Mouse (Mus musculus): ENCODE data around the gene Rps2. TPM values are rescaled to one million over a fixed set of nuclear protein-coding genes. Genes with fewer than 3 reads are reported as not detected.
"Not testable (repeated sequence)": the region's sequence is repeated elsewhere in the genome, so short reads cannot be mapped to it uniquely, and the experiment has no call there.

Gene Rps2
- polyA plus RNA-seq, 1 experiment = 619 TPM

DNA sequence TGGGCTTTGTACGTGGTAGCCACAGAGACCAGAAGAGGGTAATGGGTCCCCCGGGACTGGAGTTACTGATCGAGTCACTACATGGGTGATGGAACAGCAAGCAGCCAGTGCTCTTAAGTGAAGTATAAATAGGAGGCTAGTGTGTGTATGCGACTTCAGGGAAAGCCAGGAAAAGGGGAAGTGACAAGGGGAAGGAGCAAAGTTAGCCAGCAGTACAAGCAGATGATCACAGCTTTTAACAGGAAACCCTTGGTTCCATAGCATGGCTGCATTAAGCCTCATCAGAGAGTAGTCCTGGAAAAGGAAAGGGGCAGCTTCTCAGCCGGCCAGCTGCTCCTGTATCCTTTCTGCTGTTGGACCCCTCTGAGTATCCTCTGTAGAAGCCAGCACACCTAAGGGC lies 25.5 kb upstream of the Rps2 start:
- H3K4me3 ChIP-seq (ENCODE audit: insufficient read depth, low read depth, low read length) = no peak overlapping the region
- no peak overlapping the region for H3K27ac ChIP-seq (replicated peaks; ENCODE audit: low read depth, low read length)
- peaks cover 3% of the 10 kb centered on the region; the same call in 1 of the 2 replicates for H3K4me1 ChIP-seq (ENCODE audit: control insufficient read depth, insufficient read depth, insufficient read length, low read length)

- peak overlapping the region; percentile 92 for H3K4me3 ChIP-seq (ENCODE audit: insufficient read depth, low read depth, low read length)
- H3K4me1 ChIP-seq (ENCODE audit: control insufficient read depth, insufficient read depth, insufficient read length, low read length) = peaks cover 3% of the 10 kb centered on the region; the same call in 1 of the 2 replicates
- H3K27ac ChIP-seq (replicated peaks; ENCODE audit: low read depth, low read length) = peak overlapping the region; percentile 43
Observed at GRCm38 (mm10) chr17:24695326-24696010, 22.4 kb upstream of the Rps2 start.

DNA sequence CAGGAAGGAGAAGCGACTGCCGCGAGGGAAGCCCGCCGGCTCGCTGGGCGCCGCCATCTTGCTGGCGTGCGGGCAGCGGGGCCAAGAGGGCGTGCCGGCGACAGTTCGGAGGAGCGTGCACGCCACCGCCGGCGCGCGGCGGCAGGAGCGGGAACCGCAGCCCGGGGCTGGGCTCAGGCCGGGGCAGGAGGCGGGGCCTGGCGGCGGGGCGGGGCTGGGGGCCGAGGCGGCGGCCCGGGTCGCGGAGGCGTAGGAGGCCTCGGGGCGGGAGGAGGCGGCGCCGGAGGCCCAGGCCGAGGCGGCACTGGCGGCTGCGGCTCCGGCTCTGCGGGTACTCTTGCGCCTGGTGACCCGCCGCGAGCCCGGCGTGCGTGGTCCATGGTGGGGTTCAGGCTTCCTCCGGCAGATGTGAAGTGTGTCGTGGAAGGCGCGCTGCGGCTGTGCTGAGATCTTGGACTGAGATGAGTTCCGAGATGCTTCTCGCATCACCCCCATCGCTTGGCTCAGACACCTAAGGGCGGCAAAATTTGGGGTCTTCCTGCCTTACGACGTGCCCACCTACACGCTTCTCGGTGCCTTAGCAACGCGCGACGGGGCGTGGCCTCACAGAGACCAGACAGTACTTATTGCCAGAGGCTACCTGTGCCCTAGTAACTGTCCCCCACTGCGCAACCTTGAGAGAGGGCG lies 21.8 kb upstream of the Rps2 start, which contains the start of the genes Gfer and Noxo1:
Gfer (minus strand) TSS at position 146 of the 687 bp plus-strand sequence.
Noxo1 (plus strand) TSS at position 224 of the 687 bp plus-strand sequence.
- Histone ChIP-seq H3K27ac (replicated peaks; ENCODE audit: low read depth, low read length) (peak within 1 kb of the TSS; percentile 43), H3K4me1 (ENCODE audit: control insufficient read depth, insufficient read depth, insufficient read length, low read length) (peaks cover 3% of the 10 kb centered on the region; the same call in 1 of the 2 replicates), H3K4me3 (ENCODE audit: insufficient read depth, low read depth, low read length) (peak within 1 kb of the TSS; percentile 92)

GRCm38 (mm10) chr17:24697985-24698384 lies 19.9 kb upstream of the Rps2 start:
- peaks cover 3% of the 10 kb centered on the region; the same call in 1 of the 2 replicates for H3K4me1 ChIP-seq (ENCODE audit: control insufficient read depth, insufficient read depth, insufficient read length, low read length)
- no peak overlapping the region for H3K27ac ChIP-seq (replicated peaks; ENCODE audit: low read depth, low read length)

GRCm38 (mm10) chr17:24698715-24699114 lies 19.2 kb upstream of the Rps2 start:
- no peak overlapping the region for H3K4me3 ChIP-seq (ENCODE audit: insufficient read depth, low read depth, low read length)
- H3K27ac ChIP-seq (replicated peaks; ENCODE audit: low read depth, low read length) = no peak overlapping the region
- peaks cover 3% of the 10 kb centered on the region; the same call in 1 of the 2 replicates for H3K4me1 ChIP-seq (ENCODE audit: control insufficient read depth, insufficient read depth, insufficient read length, low read length)

More at GRCm38 (mm10) chr17:24697985-24698384, 19.9 kb upstream of the Rps2 start:
- no peak overlapping the region for H3K4me3 ChIP-seq (ENCODE audit: insufficient read depth, low read depth, low read length)

GRCm38 (mm10) chr17:24699473-24699872 lies 18.4 kb upstream of the Rps2 start:
- Histone ChIP-seq H3K27ac (replicated peaks; ENCODE audit: low read depth, low read length) (no peak overlapping the region), H3K4me1 (ENCODE audit: control insufficient read depth, insufficient read depth, insufficient read length, low read length) (peaks cover 3% of the 10 kb centered on the region; the same call in 1 of the 2 replicates), H3K4me3 (ENCODE audit: insufficient read depth, low read depth, low read length) (no peak overlapping the region)

DNA sequence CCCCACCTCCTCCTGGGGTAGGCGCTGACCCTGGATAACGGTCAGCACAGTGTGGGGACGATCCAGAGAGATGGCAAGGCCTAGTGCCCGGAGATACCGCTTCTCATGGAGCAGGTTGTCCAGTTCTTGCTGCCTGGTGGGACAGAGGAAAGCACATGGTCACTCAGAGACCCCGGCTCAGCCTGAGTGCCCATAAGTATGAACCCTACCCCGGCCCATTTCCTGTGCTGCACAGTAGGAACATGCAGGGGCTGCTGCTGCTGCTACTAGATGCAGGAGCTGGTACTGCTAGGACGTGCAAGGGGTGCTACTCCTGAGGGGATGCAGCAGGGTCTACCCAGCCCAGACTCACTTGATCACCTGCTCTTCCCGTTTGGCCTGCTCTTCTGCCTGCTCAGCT lies 16.7 kb upstream of the Rps2 start:
- H3K4me1 ChIP-seq (ENCODE audit: control insufficient read depth, insufficient read depth, insufficient read length, low read length) = no peaks in the 10 kb centered on the region
- no peak overlapping the region for H3K4me3 ChIP-seq (ENCODE audit: insufficient read depth, low read depth, low read length)
- H3K27ac ChIP-seq (replicated peaks; ENCODE audit: low read depth, low read length) = no peak overlapping the region

- H3K4me1 ChIP-seq (ENCODE audit: control insufficient read depth, insufficient read depth, insufficient read length, low read length) = 0 out of 2 replicates have a peak, but pooled peaks cover 3% of the 10 kb centered on the region
- H3K4me3 ChIP-seq (ENCODE audit: insufficient read depth, low read depth, low read length) = no peak overlapping the region
Observed at GRCm38 (mm10) chr17:24705821-24706220, 12.1 kb upstream of the Rps2 start.

GRCm38 (mm10) chr17:24706982-24707800 lies 10.7 kb upstream of the Rps2 start, which contains the start of gene Tbl3:
Tbl3 (minus strand) TSS chr17:24707660.
- peak within 1 kb of the TSS; percentile 70 for H3K27ac ChIP-seq (replicated peaks; ENCODE audit: low read depth, low read length)
- H3K4me3 ChIP-seq (ENCODE audit: insufficient read depth, low read depth, low read length) = peak within 1 kb of the TSS; percentile 72
- 0 out of 2 replicates have a peak, but pooled peaks cover 3% of the 10 kb centered on the region for H3K4me1 ChIP-seq (ENCODE audit: control insufficient read depth, insufficient read depth, insufficient read length, low read length)

More at GRCm38 (mm10) chr17:24705821-24706220, 12.1 kb upstream of the Rps2 start:
- H3K27ac ChIP-seq (replicated peaks; ENCODE audit: low read depth, low read length) = no peak overlapping the region

GRCm38 (mm10) chr17:24707801-24708425 lies 10.0 kb upstream of the Rps2 start:
- Histone ChIP-seq H3K27ac (replicated peaks; ENCODE audit: low read depth, low read length) (peak overlapping the region; percentile 63), H3K4me1 (ENCODE audit: control insufficient read depth, insufficient read depth, insufficient read length, low read length) (0 out of 2 replicates have a peak, but pooled peaks cover 3% of the 10 kb centered on the region), H3K4me3 (ENCODE audit: insufficient read depth, low read depth, low read length) (peak overlapping the region; percentile 72)

GRCm38 (mm10) chr17:24708646-24709045 lies 9.3 kb upstream of the Rps2 start:
- H3K27ac ChIP-seq (replicated peaks; ENCODE audit: low read depth, low read length) = no peak overlapping the region
- 0 out of 2 replicates have a peak, but pooled peaks cover 3% of the 10 kb centered on the region for H3K4me1 ChIP-seq (ENCODE audit: control insufficient read depth, insufficient read depth, insufficient read length, low read length)
- H3K4me3 ChIP-seq (ENCODE audit: insufficient read depth, low read depth, low read length) = no peak overlapping the region

DNA sequence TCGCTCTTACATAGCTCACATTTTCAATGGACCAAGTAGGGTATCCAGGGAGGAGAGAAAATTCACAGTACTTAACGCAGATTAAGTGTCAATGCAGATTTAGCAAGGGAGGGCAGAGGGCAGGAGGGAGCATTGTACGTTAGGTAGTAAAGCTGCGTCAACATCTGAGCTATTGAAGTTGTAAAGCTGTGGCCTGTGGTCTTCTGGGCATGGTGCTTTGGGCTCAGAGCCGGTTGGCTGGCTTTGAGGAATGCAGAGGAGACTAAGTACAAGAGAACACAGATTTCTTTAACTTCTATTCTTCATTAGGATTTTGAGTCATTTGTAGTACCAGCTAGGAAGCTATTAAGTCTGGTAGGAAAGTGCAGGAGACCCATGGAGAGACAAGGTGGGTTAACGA lies 2.4 kb upstream of the Rps2 start:
- no peak overlapping the region for H3K27ac ChIP-seq (replicated peaks; ENCODE audit: low read depth, low read length)
- H3K4me3 ChIP-seq (ENCODE audit: insufficient read depth, low read depth, low read length) = no peak overlapping the region
- 0 out of 2 replicates have a peak, but pooled peaks cover 2% of the 10 kb centered on the region for H3K4me1 ChIP-seq (ENCODE audit: control insufficient read depth, insufficient read depth, insufficient read length, low read length)

- Histone ChIP-seq H3K27ac (replicated peaks; ENCODE audit: low read depth, low read length) (no peak overlapping the region), H3K4me3 (ENCODE audit: insufficient read depth, low read depth, low read length) (no peak overlapping the region), H3K4me1 (ENCODE audit: control insufficient read depth, insufficient read depth, insufficient read length, low read length) (0 out of 2 replicates have a peak, but pooled peaks cover 2% of the 10 kb centered on the region)
Observed at GRCm38 (mm10) chr17:24716166-24716682, 1.7 kb upstream of the Rps2 start.

DNA sequence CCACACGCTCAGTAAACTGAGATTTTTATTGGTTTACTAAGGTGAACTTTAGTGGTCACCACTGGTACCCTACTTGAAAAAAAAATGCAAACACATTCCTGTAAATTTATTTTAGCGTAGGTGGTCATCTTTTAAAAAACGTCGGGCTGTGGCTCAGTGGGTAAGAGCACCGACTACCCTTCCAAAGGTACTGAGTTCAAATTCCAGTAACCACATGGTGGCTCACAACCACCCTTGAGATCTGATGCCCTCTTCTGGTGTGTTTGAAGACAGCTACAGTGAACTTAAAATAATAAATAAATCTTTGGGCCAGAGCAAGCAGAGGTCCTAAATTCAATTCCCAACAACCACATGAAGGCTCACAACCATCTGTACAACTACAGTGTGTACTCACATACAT lies 1.0 kb downstream of the Rps2 start:
- peak overlapping the region; percentile 97 for H3K4me3 ChIP-seq (ENCODE audit: insufficient read depth, low read depth, low read length)
- not testable (repeated sequence) for H3K4me1 ChIP-seq (ENCODE audit: control insufficient read depth, insufficient read depth, insufficient read length, low read length); H3K27ac ChIP-seq (replicated peaks; ENCODE audit: low read depth, low read length)
